Mouse (Mus musculus): ENCODE data around the gene Camta1.

Gene Camta1

DNA sequence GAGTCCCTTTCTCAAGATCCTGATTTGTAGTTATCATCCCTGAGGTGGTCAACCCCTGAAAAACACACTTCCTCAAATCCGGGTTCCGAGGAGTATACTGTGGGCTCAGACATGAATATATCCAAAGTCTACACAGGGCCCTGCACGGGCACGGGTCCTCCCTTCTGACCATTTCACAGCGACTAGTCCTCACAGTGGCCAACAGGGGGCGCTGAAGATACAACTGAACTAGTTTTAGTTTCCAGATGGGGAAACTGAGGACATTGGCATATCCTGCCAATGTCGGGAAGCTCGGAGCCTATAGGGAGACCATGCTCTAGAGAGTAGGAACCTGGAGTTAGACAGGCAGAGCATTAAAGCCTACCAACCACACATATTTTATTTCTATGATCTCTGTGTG is 530.7 kb downstream of the Camta1 start:
- no peak for DNase-seq (ENCODE audit: extremely low spot score)

DNA sequence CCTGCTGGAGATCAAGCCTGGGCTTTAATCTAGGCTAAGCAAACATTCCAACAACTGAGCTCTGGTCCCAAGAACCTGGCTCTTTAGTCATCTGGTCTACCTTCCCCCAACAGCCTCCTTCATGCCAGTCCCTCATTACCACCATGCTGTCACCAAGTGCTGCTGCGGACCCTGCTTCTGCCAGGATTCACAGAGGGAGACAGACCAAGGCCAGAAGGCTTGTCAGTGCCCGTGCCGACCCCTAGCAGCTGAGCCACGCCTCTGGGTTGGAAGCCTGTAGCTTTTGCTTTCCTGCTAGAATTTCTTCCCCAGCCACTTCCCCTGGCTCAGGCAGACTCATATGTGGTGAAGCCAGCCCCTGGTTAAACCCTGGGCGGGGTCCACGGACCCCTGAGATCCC is 533.6 kb downstream of the Camta1 start:
- DNase-seq (ENCODE audit: extremely low spot score), result no peak

DNA sequence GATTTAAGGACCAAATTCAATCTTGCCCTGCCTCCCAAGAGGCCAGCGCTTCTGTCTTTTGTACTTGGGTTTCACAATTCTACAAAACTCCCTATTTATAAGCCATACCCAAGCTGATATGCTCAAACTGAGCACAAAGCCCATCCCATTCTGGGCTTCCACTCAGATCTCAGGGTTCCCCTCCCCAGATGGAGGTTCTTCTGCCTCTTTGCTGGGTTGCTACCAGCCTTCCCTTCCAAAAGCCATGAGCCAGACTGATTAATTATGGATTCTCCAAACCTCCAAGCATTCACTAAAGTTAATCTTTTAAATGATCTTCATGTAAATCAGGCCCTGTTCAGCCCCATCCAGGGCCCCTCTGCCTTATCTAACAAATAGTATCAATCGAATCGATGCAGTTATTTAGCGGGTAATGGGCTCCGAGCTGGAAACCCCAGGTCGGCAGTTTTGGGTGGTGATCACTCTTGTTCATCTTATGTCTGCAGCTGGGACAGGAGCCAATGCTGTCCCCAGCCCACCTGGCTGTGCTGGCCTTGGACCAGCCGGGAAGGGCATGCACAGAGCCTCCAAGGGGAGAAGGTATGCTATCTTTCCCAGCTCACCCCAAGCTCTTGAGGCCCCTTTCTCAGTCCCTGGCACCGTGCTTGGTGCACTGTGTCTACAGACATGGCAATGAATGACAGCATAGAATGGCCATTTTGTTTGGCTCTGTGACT is 534.5 kb downstream of the Camta1 start:
- no peak for DNase-seq (ENCODE audit: extremely low spot score)

DNA sequence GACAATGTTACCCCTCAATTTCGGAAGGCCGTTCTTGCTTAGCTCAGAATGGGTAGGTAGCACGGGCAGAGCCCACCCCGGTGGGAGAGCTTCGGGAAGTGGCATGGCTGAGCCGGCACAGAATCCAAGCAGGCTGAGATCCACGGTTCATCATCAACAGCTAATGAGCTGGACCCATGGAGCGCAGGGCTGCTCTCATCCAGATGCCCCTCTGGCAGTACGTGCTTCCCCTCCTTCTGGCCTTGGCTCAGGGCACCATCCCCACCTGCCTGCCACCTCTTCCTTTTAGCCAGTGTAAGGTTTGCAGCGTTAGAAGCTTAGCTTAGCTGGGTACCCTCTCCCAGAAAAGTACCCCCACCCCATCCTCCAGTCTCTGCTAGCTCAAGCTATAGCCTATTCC is 545.2 kb downstream of the Camta1 start:
- no peak for DNase-seq (ENCODE audit: extremely low spot score)

DNA sequence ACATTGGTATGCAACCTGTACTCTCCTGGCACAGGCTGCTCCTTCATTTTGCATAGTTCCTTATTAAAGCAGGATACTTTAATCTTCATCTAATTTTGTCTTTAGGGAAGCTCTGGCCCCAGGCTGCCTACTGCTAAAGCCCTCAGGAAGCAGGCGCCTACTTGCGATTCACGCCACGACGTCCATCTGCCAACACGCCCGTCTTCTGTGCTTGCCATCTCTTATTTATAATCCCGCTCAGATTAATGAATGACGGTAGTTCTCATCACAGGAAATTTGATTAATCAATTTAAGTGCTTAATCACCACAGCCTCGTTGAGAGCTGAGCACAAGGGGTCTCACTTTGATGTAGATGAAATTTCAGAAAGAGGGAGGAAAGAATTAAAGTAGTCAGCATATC is 546.0 kb downstream of the Camta1 start:
- no peak for DNase-seq (ENCODE audit: extremely low spot score)

DNA sequence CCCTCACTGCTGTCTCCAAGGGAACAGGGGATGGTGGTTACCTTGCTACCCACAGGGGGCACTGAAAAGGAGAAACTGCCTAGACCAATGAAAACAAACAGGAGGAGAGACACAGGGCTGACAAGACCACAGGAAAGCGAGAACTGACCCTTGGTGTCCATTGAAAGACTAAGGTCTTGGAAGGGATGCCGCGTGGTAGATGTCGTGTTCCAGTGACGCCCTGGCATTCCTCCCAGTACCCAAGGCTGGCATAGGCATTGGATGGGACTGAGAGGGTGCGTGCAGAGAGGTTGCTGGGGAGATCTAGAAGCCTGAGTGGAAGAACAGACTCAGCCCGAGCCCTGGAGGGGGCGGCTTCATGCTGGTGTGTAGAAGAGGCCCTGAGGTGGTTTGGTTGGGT is 550.9 kb downstream of the Camta1 start:
- DNase-seq (ENCODE audit: extremely low spot score), result no peak

DNA sequence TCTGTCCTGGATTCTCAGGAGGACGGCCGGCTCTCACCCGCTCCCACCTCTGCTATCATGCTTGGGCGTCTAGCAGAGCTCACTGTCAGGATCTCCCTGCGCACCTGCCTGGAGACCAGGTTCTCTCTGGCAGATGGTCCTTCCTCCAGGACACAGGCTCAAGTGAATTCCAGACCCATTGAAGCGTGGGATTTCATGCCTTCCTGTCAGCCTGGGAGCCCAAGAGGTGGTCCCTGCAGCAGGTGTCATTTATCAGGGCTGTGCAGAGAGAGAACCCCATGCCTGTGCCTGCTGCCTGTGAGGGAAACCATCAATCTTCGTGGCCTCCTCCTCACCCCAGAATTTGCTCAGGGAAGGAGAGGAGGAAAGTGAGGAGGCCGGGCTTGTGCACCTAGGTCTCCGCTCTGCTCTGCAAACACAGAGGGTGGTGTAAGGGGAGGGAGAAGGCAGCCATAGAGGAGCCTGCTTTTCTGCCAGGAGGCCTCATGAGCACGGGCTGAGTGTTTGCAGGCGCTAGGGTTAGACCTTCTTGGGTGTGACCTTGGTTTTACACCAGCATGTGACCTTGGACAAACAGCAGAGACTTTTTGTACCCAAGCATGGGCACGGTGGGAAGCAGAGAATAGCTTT is 551.5 kb downstream of the Camta1 start:
- peak; percentile 22 for DNase-seq (ENCODE audit: extremely low spot score)

DNA sequence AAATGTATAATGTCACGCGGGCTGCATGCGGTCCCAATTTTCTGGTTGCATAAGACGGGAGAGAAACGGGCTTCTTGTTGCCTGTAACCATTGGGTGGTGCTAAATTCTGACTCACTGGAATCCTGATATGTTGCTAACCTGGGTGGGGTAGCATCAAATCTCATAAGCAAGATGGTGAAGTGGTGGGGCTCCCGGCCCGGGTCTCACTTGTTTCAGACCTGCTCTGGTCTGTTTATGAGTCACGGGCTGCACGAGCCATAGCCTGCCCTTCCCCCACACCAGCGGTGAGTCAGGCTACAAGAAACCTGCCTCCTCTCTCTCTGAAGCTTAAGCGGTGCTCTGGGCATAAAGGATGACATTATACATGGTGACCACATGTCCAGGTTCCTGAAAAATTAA is 554.8 kb downstream of the Camta1 start:
- DNase-seq (ENCODE audit: extremely low spot score), result no peak

DNA sequence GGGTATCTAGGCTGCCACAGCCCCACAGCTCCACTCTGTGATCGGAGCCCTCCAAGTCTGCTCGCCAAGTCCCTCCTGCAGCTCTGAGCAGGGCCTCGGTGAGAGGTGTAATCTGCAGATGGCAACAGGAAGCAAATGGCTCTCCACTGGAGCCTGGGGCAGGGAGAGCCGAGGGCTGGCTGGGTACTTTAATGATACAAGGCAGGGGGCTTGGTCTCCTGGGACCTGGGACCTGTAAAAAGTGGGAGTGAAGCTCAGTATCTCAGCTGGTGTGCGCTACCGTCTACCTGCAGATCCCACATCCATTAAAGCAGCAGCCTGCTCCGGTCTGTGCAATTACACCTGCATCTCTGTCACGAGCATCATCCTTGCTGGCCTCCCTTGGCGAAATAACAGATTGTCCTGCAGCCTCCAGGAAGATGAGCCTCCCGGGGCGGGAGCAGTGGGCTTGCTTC is 555.3 kb downstream of the Camta1 start:
- DNase-seq (ENCODE audit: extremely low spot score), result no peak

DNA sequence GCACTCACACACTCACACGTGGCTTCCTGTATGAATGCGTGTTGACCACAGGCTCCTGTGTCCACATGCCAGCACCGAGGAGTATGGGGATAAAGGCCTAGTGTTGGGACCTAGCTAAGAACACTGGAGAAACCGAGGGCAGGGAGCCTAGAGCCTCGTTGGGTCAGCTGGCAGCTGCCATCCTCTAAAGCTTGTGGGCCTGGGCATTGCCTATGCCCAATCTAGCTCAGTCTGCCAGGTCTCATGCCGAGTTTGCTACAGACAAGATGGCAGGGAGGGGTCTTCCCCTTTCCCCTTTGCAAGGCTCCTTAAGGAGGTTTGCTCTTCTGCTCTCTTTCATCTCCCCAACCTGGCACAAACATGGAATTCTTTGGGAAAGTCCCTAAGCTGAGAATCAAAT is 555.9 kb downstream of the Camta1 start:
- DNase-seq (ENCODE audit: extremely low spot score), result no peak

DNA sequence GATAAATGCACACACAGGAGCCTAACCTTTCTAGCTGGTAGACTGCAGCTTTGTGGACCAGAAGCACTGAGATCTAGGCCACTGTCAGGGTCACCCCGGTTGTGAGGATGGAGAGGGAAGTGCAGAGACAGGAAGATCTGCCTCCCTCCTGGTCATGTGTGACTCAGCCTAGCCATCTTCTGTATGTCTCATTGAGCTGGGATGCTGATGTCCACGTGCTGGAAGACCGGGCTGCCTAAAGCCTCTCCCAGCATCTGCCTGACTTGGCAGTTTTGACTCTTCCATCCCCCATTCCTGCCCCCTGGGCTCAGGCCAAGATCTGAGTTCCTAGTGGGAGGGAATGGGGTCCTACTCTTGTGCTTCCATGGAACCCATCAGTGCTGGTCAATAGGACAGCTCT is 557.7 kb downstream of the Camta1 start:
- DNase-seq (ENCODE audit: extremely low spot score), result no peak

DNA sequence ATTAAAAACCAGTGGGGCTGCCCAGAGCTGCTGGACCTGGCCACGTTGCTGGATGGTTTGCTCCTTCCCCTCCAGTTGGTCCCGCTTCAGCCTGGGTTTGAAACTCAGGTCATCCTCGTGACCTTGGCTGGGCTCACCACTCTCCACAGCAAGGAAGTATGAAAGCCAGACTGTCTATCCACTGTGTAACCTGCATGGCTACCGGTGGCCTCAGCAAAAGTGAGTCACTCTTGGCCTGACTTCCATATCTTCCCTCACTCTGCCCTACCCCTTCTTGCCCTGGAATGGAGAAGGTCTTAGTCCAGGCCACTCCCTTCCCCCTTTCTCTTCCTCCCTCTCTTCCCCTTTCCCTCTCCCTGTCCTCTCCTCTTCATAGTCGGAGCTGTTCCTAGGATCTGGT is 558.2 kb downstream of the Camta1 start:
- no peak for DNase-seq (ENCODE audit: extremely low spot score)

DNA sequence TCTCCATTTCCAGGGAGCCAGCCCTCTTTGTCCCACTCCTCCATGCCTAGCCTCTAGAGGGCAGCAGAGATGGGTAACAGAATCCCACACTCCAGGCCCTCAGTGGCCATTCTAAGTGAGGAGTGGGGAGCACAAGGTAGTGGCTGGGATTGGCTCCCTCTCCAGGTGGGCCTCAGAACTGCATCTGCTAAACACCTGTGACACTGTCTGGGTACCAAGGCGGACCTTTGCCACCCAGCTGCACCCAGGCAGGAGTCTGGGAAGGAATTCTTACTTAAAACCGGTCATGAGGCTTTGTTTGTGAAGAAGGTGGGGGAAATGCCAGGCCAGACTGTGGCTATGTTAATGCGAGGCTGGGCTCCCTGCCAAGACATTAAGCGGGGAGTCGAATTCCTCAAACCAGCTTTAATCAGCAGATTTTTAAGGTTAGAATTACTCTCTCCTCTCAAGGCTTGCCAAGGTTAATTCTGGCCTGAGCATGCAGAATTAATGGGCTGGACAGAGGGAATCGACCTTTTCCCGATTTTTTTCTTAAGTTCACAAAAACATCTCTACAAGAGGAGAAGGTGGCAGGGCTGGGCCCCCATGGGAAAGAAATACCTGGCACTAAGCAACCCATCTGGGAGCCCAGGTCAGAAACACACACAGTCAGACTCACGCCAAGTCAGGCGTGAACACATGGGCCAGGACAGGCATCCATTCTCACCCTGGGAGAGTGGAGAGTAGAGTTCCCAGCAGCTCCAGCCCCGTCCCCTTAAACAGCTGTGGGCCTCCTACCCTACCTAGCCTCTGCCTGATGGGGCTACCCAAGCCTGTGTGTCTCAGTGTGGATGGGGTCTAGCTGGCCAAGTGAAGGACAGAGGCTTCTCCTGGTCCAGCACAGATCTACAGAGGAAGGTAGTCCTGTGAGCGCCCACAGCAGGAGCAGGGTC is 559.2 kb downstream of the Camta1 start:
- peak; percentile 68 for DNase-seq (ENCODE audit: extremely low spot score)

DNA sequence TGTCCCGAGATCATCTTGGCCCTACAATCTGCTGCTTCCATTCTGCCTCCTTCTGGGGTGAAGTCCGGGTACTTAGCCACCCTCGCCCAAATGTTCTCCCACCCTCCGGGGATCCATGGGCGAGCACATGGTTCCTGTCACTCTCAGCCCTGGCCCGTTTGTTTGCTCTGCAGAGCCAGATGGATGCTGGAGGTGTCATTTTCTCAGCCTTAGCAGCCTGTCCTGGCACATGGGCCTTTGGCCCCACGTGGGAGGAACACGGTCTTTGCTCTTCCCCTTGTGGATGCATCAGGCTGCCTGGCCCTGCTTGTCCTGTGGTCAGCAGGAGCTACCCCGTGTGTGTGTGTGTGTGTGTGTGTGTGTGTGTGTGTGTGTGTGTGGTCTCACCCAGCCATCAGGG is 560.3 kb downstream of the Camta1 start:
- no peak for DNase-seq (ENCODE audit: extremely low spot score)

DNA sequence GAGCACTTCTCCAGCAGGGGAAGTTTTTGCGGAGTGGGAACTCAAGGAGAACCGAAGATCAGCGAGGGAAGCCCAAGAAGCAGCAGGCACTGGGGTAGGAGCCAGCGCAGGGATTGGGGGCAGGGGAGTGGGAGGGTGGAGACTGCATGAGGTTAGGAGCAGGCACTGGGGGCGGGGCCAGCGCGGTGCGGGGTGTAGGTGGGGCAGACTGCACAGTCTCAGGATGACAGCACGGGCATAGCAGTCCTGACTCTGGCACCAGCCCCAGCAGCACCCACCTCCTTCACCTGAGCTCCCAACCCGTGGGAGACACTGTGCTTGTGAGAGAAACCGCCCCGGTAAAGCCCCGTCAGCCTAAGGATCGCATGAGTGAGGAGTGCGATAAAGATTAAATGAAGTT is 561.0 kb downstream of the Camta1 start:
- peak; percentile 7 for DNase-seq (ENCODE audit: extremely low spot score)

DNA sequence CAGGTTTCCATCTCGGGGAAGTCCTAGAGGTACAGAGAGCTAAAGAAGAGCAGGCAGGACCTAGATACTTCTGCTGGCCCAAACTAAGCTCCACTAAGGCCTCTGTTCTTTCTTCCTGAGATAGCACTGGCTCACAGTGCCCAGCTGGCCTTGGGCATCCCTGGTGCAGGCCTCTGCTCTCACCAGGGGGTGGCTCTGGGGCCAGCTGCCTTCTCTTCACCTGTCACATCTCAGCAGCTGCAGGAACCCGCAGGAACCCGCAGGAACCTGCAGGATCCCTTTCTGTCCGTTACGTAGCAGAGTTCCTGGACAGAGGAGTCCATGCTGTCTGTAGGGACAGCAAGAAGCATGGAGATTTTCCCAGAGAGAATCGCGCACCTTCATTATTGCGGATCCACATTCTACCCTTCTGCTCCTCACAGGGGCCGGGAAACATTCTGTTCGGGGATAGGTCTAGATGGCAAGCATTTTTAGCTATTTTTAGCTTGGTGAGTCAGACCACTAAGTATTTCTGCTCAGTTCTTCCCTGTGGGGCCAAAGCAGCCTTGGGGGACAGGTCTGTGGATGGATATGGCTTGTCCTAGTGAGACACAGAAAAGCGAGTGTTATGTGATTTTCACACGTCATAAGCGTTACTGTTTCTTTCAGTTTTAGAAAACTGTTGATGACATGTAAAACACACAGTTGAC is 566.0 kb downstream of the Camta1 start:
- no peak for DNase-seq (ENCODE audit: extremely low spot score)

DNA sequence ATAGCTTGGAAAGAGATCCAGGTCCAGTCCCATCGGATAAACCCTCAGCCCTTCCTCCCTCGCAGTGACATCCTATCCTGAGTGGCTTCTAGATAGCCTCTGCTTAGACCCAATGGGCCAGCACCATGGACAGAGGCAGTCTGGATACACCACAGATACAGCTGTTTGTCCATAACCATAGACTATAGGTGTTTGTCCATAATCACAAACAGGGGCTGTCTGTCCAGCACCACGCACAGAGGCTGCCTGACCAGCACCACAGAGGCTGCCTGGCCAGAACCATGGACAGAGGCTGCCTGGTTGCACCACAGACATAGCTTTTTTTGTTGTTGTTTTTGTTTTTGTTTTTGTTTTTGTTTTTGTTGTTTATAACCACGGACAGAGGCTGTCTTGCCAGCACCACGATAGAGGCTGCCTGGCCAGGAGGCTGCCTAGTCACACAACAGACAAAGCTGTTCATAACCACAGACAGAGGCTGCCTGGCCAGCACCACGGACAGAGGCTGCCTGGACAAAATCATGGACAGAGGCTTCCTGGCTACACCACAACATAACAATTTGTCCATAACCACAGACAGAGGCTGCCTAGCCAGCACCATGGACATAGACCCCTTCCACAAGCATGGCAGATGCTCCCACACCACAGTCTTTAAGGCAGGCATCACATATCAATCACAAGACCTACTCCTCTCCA is 572.6 kb downstream of the Camta1 start:
- peak; percentile 52 for DNase-seq (ENCODE audit: extremely low spot score)

DNA sequence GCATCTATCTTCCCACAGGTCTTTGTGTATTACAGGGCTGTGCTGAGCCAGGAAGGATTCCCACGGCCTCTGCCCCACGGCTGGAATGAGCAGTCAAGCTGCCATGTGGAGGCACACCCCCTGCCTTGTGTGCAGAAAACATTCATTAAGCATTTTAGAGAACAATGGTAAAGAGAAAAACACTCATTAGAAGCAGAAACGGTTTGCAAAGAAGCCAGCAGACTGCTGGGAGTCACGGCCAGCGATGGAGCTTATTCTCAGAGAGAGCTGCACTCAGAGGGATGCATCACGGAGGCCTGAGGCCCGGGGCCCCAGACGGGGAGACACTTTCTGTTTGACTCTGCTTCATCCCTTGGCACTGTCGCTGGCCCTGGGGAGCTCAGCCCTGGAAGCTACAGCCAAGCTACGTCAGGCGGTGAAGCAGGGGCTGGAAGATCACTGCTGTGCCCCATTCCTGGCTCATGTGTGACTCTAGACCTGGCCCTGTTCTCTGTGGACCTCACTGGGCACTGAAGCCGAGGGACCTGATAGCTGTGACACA is 575.7 kb downstream of the Camta1 start:
- no peak for DNase-seq (ENCODE audit: extremely low spot score)

DNA sequence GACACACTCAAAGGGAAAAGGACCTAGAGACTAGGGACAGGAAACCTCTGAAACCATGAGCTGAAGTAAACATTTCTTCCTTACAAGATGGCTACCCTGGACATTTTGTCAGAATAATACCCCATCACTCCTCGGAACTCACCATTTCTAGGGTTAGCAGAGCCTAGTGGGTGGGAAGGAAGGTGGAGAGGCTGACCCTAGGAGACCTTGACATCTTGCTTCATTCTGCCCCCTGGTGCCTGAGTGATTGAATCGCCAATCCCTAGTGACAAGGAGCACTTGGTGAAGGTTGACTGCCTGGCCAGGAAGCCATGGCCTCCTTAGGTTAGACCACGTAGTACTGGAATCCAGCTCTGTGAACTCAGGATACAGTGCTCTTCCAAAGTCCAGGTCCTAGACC is 576.2 kb downstream of the Camta1 start:
- DNase-seq (ENCODE audit: extremely low spot score), result no peak

DNA sequence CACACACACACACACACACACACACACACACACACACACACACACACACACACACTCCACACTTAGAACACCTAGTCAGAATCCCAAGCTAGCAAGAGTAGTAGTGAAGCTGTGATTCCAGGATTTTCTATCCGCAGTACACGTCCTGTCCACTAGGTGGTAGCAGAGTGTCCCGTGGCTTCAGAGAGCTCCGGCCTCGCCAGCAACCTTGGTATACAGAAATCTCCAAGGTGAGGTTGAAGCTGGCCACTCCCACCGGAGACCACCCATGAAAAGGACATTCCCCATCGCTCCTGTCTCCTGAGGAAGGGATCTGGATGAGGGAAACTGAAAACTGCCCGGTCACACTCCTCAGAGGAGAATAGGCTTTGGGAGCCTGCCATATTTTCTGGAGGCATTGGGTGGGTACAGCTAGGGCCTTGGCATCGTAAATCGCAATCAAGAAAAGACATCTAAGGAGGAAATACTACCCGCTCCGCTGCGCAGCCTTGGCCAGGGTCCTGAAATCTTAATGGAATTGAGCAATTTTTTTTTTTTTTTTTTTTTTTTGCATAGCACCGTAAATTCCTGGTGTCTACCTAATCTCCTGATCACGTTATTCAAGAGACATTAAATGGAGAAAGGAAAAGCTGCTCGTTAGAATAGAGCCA is 578.5 kb downstream of the Camta1 start:
- peak; percentile 47 for DNase-seq (ENCODE audit: extremely low spot score)

DNA sequence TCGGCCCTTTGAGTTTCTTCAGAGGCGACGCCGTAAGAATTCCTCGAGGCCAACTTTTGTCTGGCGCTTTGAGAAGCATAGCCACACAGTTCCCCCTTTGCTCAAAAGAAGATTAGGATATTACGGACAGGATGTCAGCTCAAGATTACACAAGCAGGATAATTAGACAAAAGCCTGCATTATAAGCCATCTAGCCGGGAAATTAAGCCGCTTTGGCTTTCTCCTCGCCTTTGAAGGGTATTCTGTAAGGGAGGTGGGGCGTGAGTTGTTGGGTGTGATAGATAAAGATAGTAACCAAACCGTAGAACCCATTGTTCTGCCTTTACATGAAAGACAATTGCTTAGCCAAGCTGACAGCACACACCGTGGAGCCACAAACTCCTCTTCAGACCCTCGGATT is 579.6 kb downstream of the Camta1 start:
- no peak for DNase-seq (ENCODE audit: extremely low spot score)

Measured in embryo, embryonic 9.5 days (tissue).